Mouse (Mus musculus): Measurements from ENCODE around the gene Zfp12.

The Zfp12 gene

GRCm38 (mm10) chr5:143265409-143265808 is 30.4 kb downstream of the Zfp12 start:
- DNase-seq (ENCODE audit: low spot score in 2 of 2) = no peak

GRCm38 (mm10) chr5:143266794-143267193 is 31.8 kb downstream of the Zfp12 start:
- no peak for DNase-seq (ENCODE audit: low spot score in 2 of 2)

- no peak for DNase-seq (ENCODE audit: low spot score in 2 of 2)
Measured at GRCm38 (mm10) chr5:143268985-143269362, 34.0 kb downstream of the Zfp12 start.

GRCm38 (mm10) chr5:143269363-143270150 is 34.6 kb downstream of the Zfp12 start, which contains the start of gene Zfp316:
Zfp316 (minus strand) TSS chr5:143270022.
- peak; percentile 35 to 58 for DNase-seq (ENCODE audit: low spot score in 2 of 2)

GRCm38 (mm10) chr5:143270151-143270519 is 35.2 kb downstream of the Zfp12 start:
- DNase-seq (ENCODE audit: low spot score in 2 of 2) = no peak

- DNase-seq (ENCODE audit: low spot score in 2 of 2) = no peak
Measured at GRCm38 (mm10) chr5:143271642-143272041, 36.7 kb downstream of the Zfp12 start.

- DNase-seq (ENCODE audit: low spot score in 2 of 2) = no peak
Measured at GRCm38 (mm10) chr5:143272108-143272507, 37.1 kb downstream of the Zfp12 start.

- peak in 1 of 2 experiments; percentile 65 for DNase-seq (ENCODE audit: low spot score in 2 of 2)
Measured at GRCm38 (mm10) chr5:143272540-143273330, 37.8 kb downstream of the Zfp12 start.

GRCm38 (mm10) chr5:143275761-143276160 is 40.8 kb downstream of the Zfp12 start:
- no peak for DNase-seq (ENCODE audit: low spot score in 2 of 2)

- DNase-seq (ENCODE audit: low spot score in 2 of 2) = no peak
Measured at GRCm38 (mm10) chr5:143279247-143279646, 44.3 kb downstream of the Zfp12 start.

GRCm38 (mm10) chr5:143284762-143285161 is 49.8 kb downstream of the Zfp12 start:
- DNase-seq (ENCODE audit: low spot score in 2 of 2) = no peak

GRCm38 (mm10) chr5:143287774-143288328 is 52.9 kb downstream of the Zfp12 start:
- DNase-seq (ENCODE audit: low spot score in 2 of 2) = no peak

- DNase-seq (ENCODE audit: low spot score in 2 of 2) = no peak
Measured at GRCm38 (mm10) chr5:143288378-143288911, 53.5 kb downstream of the Zfp12 start.

- DNase-seq (ENCODE audit: low spot score in 2 of 2) = no peak
Measured at GRCm38 (mm10) chr5:143289299-143289698, 54.3 kb downstream of the Zfp12 start.

- DNase-seq (ENCODE audit: low spot score in 2 of 2) = no peak
Measured at GRCm38 (mm10) chr5:143292879-143293278, 57.9 kb downstream of the Zfp12 start.

- no peak for DNase-seq (ENCODE audit: low spot score in 2 of 2)
Measured at GRCm38 (mm10) chr5:143293404-143293803, 58.4 kb downstream of the Zfp12 start, which contains the start of gene Zfp853. Zfp853 (minus strand) TSS chr5:143293623.

GRCm38 (mm10) chr5:143294862-143295261 is 59.9 kb downstream of the Zfp12 start:
- no peak for DNase-seq (ENCODE audit: low spot score in 2 of 2)

- DNase-seq (ENCODE audit: low spot score in 2 of 2) = no peak
Measured at GRCm38 (mm10) chr5:143295330-143295729, 60.4 kb downstream of the Zfp12 start.

- no peak for DNase-seq (ENCODE audit: low spot score in 2 of 2)
Measured at GRCm38 (mm10) chr5:143297986-143298385, 63.0 kb downstream of the Zfp12 start.

- DNase-seq (ENCODE audit: low spot score in 2 of 2) = no peak
Measured at GRCm38 (mm10) chr5:143298391-143298790, 63.4 kb downstream of the Zfp12 start.
